Mouse (Mus musculus): Measurements from ENCODE around the gene Pla2g2d. TPM values are rescaled to one million over a fixed set of nuclear protein-coding genes. Genes with fewer than 3 reads are reported as not detected.
"Not testable (repeated sequence)": the region's sequence is repeated elsewhere in the genome, so short reads cannot be mapped to it uniquely, and the experiment has no call there.

The Pla2g2d gene
- polyA plus RNA-seq, 1 experiment, result 7.8 TPM

- peaks cover 13% of the 10 kb centered on the region; the same call in 1 of the 2 replicates for H3K4me1 ChIP-seq (ENCODE audit: control insufficient read depth, insufficient read depth, insufficient read length, low read length)
- TF ChIP-seq CTCF (IDR thresholded peaks at IDR 0.05; ENCODE audit: extremely low read depth, insufficient read length, insufficient replicate concordance, low read depth, low read length), result peak; percentile 10; the same call in 1 of the 2 replicates
- H3K27me3 ChIP-seq (ENCODE audit: control insufficient read depth, insufficient read depth, low read length); H3K36me3 ChIP-seq (ENCODE audit: control insufficient read depth, insufficient read depth, low read length); H3K4me3 ChIP-seq (ENCODE audit: low read depth, low read length); H3K27ac ChIP-seq (ENCODE audit: insufficient read depth, low read depth, low read length): not testable (repeated sequence)
- 80% methylated on average over 2 of the region's 2 CpGs for WGBS
Observed at GRCm38 (mm10) chr4:138824161-138824560, 48.6 kb downstream of the Pla2g2d start.

DNA sequence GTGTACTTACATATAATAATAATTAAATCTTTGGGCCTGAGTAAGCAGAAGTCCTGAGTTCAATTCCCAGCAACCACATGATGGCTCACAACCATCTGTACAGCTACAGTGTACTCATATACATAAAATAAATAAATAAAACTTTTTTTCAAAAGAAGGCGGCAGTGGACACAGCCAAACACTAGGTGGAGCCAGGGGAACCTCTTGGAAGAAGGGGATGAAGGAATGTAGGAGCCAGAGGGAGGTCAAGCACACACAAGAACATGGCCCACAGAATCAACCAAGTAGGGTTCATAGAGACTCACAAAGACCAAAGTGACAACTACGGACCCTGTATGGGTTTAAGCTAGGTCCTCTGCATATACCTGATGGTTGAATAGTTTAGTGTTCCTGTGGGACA, 49.1 kb downstream of the Pla2g2d start:
- TF ChIP-seq POLR2A (IDR thresholded peaks at IDR 0.05; ENCODE audit: low read depth, low read length) (no peak), CTCF (IDR thresholded peaks at IDR 0.05; ENCODE audit: extremely low read depth, insufficient read length, insufficient replicate concordance, low read depth, low read length) (no peak)
- Histone ChIP-seq H3K4me3 (ENCODE audit: low read depth, low read length) (no peak overlapping the region), H3K4me1 (ENCODE audit: control insufficient read depth, insufficient read depth, insufficient read length, low read length) (peaks cover 13% of the 10 kb centered on the region; the same call in 1 of the 2 replicates), H3K27me3 (ENCODE audit: control insufficient read depth, insufficient read depth, low read length) (no peaks in the 10 kb centered on the region), H3K36me3 (ENCODE audit: control insufficient read depth, insufficient read depth, low read length) (no peaks in the 10 kb centered on the region), H3K27ac (ENCODE audit: insufficient read depth, low read depth, low read length) (peak overlapping the region; percentile 21; the same call in 1 of the 2 replicates)
- 67% methylated on average over 2 of the region's 2 CpGs for WGBS

GRCm38 (mm10) chr4:138825751-138826567, 50.4 kb downstream of the Pla2g2d start:
- Histone ChIP-seq H3K36me3 (ENCODE audit: control insufficient read depth, insufficient read depth, low read length) (no peaks in the 10 kb centered on the region), H3K27ac (ENCODE audit: insufficient read depth, low read depth, low read length) (peak overlapping the region; percentile 85), H3K4me1 (ENCODE audit: control insufficient read depth, insufficient read depth, insufficient read length, low read length) (peaks cover 13% of the 10 kb centered on the region; the same call in 1 of the 2 replicates), H3K4me3 (ENCODE audit: low read depth, low read length) (no peak overlapping the region), H3K27me3 (ENCODE audit: control insufficient read depth, insufficient read depth, low read length) (no peaks in the 10 kb centered on the region)
- TF ChIP-seq POLR2A (IDR thresholded peaks at IDR 0.05; ENCODE audit: low read depth, low read length), result no peak
- no peak for TF ChIP-seq CTCF (IDR thresholded peaks at IDR 0.05; ENCODE audit: extremely low read depth, insufficient read length, insufficient replicate concordance, low read depth, low read length)
- 3% methylated on average over 18 of the region's 18 CpGs for WGBS

GRCm38 (mm10) chr4:138827147-138827546, 51.6 kb downstream of the Pla2g2d start:
- H3K36me3 ChIP-seq (ENCODE audit: control insufficient read depth, insufficient read depth, low read length), result no peaks in the 10 kb centered on the region
- H3K27me3 ChIP-seq (ENCODE audit: control insufficient read depth, insufficient read depth, low read length), result no peaks in the 10 kb centered on the region
- TF ChIP-seq CTCF (IDR thresholded peaks at IDR 0.05; ENCODE audit: extremely low read depth, insufficient read length, insufficient replicate concordance, low read depth, low read length) (no peak), POLR2A (IDR thresholded peaks at IDR 0.05; ENCODE audit: low read depth, low read length) (no peak)
- H3K4me1 ChIP-seq (ENCODE audit: control insufficient read depth, insufficient read depth, insufficient read length, low read length), result peaks cover 13% of the 10 kb centered on the region; the same call in 1 of the 2 replicates
- H3K4me3 ChIP-seq (ENCODE audit: low read depth, low read length), result no peak overlapping the region
- 17% methylated on average over 11 of the region's 11 CpGs for WGBS
- H3K27ac ChIP-seq (ENCODE audit: insufficient read depth, low read depth, low read length), result peak overlapping the region; percentile 64

Other genes with a start within 250 kb of the Pla2g2d start
- 0.05 and 0.61 TPM in 2 replicates for gene Vwa5b1, start 139.9 kb upstream of the Pla2g2d start, polyA plus RNA-seq (2012; rRNA removed)
- gene Pla2g2c, start 50.9 kb upstream of the Pla2g2d start, polyA plus RNA-seq (2012; rRNA removed), result 0.13 and 0.24 TPM in 2 replicates
- gene Ubxn10, start 38.6 kb upstream of the Pla2g2d start, polyA plus RNA-seq (2012; rRNA removed), result 0.96 and 1.2 TPM in 2 replicates
- 4.4 and 14.5 TPM in 2 replicates for gene Pla2g2f, start 18.1 kb upstream of the Pla2g2d start, polyA plus RNA-seq (2012; rRNA removed)
- 6.0 and 11.6 TPM in 2 replicates for gene Pla2g5, start 87.7 kb downstream of the Pla2g2d start, polyA plus RNA-seq (2012; rRNA removed)
- gene Gm13030, start 98.2 kb downstream of the Pla2g2d start, polyA plus RNA-seq (2012; rRNA removed), result not detected in 2 replicates
- gene Pla2g2e, start 102.2 kb downstream of the Pla2g2d start, polyA plus RNA-seq (2012; rRNA removed), result 0.16 and 0.67 TPM in 2 replicates
- 7.4 and 10.3 TPM in 2 replicates for gene Otud3, start 138.2 kb downstream of the Pla2g2d start, polyA plus RNA-seq (2012; rRNA removed)
- 309 and 461 TPM in 2 replicates for gene Rnf186, start 191.4 kb downstream of the Pla2g2d start, polyA plus RNA-seq (2012; rRNA removed)
- gene Tmco4, start 197.2 kb downstream of the Pla2g2d start, polyA plus RNA-seq (2012; rRNA removed), result 23.2 and 34.2 TPM in 2 replicates